Mouse (Mus musculus): ENCODE measurements around the gene Arrdc5.

Gene Arrdc5

GRCm38 (mm10) chr17:56300186-56300585 lies at the start of gene Arrdc5:
Gene Arrdc5, minus strand, starts transcription at chr17:56300286.
- no peak for DNase-seq (ENCODE audit: low spot score)

GRCm38 (mm10) chr17:56348586-56348985 lies 48.5 kb upstream of the Arrdc5 start:
- no peak for DNase-seq (ENCODE audit: low spot score)

- no peak for DNase-seq (ENCODE audit: low spot score)
Observed at GRCm38 (mm10) chr17:56348128-56348527, 48.0 kb upstream of the Arrdc5 start.

GRCm38 (mm10) chr17:56345364-56345763 lies 45.3 kb upstream of the Arrdc5 start:
- DNase-seq (ENCODE audit: low spot score): no peak

- no peak for DNase-seq (ENCODE audit: low spot score)
Observed at GRCm38 (mm10) chr17:56343466-56343865, 43.4 kb upstream of the Arrdc5 start.

- no peak for DNase-seq (ENCODE audit: low spot score)
Observed at GRCm38 (mm10) chr17:56340717-56341116, 40.6 kb upstream of the Arrdc5 start.

GRCm38 (mm10) chr17:56338909-56339308 lies 38.8 kb upstream of the Arrdc5 start:
- DNase-seq (ENCODE audit: low spot score): no peak

- DNase-seq (ENCODE audit: low spot score): no peak
Observed at GRCm38 (mm10) chr17:56337791-56338190, 37.7 kb upstream of the Arrdc5 start.

- DNase-seq (ENCODE audit: low spot score): no peak
Observed at GRCm38 (mm10) chr17:56337190-56337589, 37.1 kb upstream of the Arrdc5 start.

- DNase-seq (ENCODE audit: low spot score): no peak
Observed at GRCm38 (mm10) chr17:56332987-56333386, 32.9 kb upstream of the Arrdc5 start.

- DNase-seq (ENCODE audit: low spot score): no peak
Observed at GRCm38 (mm10) chr17:56331256-56331655, 31.2 kb upstream of the Arrdc5 start.

GRCm38 (mm10) chr17:56330345-56330744 lies 30.3 kb upstream of the Arrdc5 start:
- DNase-seq (ENCODE audit: low spot score): no peak

GRCm38 (mm10) chr17:56329267-56329666 lies 29.2 kb upstream of the Arrdc5 start:
- DNase-seq (ENCODE audit: low spot score): no peak

GRCm38 (mm10) chr17:56326153-56327147 lies 26.4 kb upstream of the Arrdc5 start:
- DNase-seq (ENCODE audit: low spot score): no peak

- peak; percentile 96 for DNase-seq (ENCODE audit: low spot score)
Observed at GRCm38 (mm10) chr17:56325450-56326152, 25.5 kb upstream of the Arrdc5 start, which contains the start of gene Kdm4b. Gene Kdm4b, plus strand, starts transcription at chr17:56326062.

GRCm38 (mm10) chr17:56324419-56324818 lies 24.3 kb upstream of the Arrdc5 start:
- DNase-seq (ENCODE audit: low spot score): no peak

GRCm38 (mm10) chr17:56309191-56309945 lies 9.3 kb upstream of the Arrdc5 start:
- no peak for DNase-seq (ENCODE audit: low spot score)

- DNase-seq (ENCODE audit: low spot score): peak; percentile 53
Observed at GRCm38 (mm10) chr17:56308088-56308487, 8.0 kb upstream of the Arrdc5 start.

GRCm38 (mm10) chr17:56305826-56306225 lies 5.7 kb upstream of the Arrdc5 start:
- no peak for DNase-seq (ENCODE audit: low spot score)

- DNase-seq (ENCODE audit: low spot score): no peak
Observed at GRCm38 (mm10) chr17:56305156-56305555, 5.1 kb upstream of the Arrdc5 start.

GRCm38 (mm10) chr17:56304718-56305117 lies 4.6 kb upstream of the Arrdc5 start:
- DNase-seq (ENCODE audit: low spot score): no peak
